Mouse (Mus musculus) lung, adult 2 months (tissue): ENCODE measurements at regions not wholly inside any gene's neighbourhood (a gene's known extent, or its start where the extent isn't known, plus 50 kb on each side); places are given as distances from the start of the nearest gene placed in this dataset.

ENCODE experiments used
- CTCF ChIP-seq: fragments of 200-500 bp; IDR thresholded peaks from 2 replicates; pipeline ENCODE4 v1.5.1; 2011; ENCODE audit warnings: mild to moderate bottlenecking, low read length, control low read depth; ENCODE audit not compliant: insufficient read depth
- POLR2A ChIP-seq: fragments of 200-500 bp; IDR thresholded peaks from 2 replicates; pipeline ENCODE4 v1.6.1; 2011; ENCODE audit warnings: low read depth, mild to moderate bottlenecking, control low read depth, low read length, borderline replicate concordance; ENCODE audit errors: extremely low read depth

- TF ChIP-seq CTCF, result no peak
- TF ChIP-seq POLR2A, result no peak
Measured at GRCm38 (mm10) chr4:56506067-56506466, 233.8 kb upstream of the Gm26657 start.
